ENCODE assay signal across 8 mouse cellular contexts in the genomic region with DNA sequence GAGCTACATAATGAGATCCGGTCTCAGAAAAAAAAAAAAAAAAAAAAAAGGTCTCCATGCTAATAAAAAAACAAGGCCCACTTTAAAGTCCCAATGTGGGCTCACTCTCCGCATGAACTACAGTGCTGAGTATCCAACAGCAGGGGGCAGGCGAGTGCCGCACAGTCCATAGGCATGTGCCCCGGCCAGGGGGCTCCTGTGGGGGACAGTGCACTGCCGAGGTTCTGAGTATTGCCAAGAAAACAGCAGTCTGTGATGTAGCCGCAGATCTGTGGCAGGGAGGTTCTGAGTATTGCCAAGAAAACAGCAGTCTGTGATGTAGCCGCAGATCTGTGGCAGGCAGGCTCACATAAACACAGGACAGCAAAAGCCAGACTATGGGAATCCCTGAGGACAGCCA. TPM values are rescaled to one million over a fixed set of nuclear protein-coding genes. Genes with fewer than 3 reads are reported as not detected.
DNase-seq lines count a peak whose midpoint lies in the region; ATAC-seq and TF ChIP-seq lines count a peak whose summit lies in the region.

No protein-coding gene starts in this region.

- peak; percentile 81 for TF ChIP-seq CTCF in bone marrow, adult 2 months (IDR thresholded peaks at IDR 0.05; ENCODE audit: control insufficient read depth, insufficient read depth, low read length)
- peak; percentile 85 for TF ChIP-seq CTCF in kidney, postnatal 0 days (IDR thresholded peaks at IDR 0.05; ENCODE audit: low read depth)

- peak; percentile 70 for DNase-seq in gastrocnemius, postnatal 10 days
- no peak for DNase-seq in gastrocnemius, adult 8-10 months (ENCODE audit: low spot score in 2 of 2)
- DNase-seq in B cell, adult 2 months: peak; percentile 76 to 78
- DNase-seq in kidney, postnatal 0 days (ENCODE audit: low spot score): peak; percentile 90
- peak; percentile 79 for DNase-seq in mesoderm, embryonic 11.5 days (ENCODE audit: low read depth, low spot score)

- H3K9ac ChIP-seq in forebrain, embryonic 12.5 days: no peak overlapping the region
- no peak overlapping the region for H3K9ac ChIP-seq in kidney, postnatal 0 days (ENCODE audit: low read depth, low read length)
- H3K9ac ChIP-seq in stomach, embryonic 15.5 days: no peak overlapping the region

- H3K9me3 ChIP-seq in forebrain, embryonic 12.5 days: no peaks in the 10 kb centered on the region
- no peaks in the 10 kb centered on the region for H3K9me3 ChIP-seq in kidney, postnatal 0 days (replicated peaks; ENCODE audit: low read length)
- no peaks in the 10 kb centered on the region for H3K9me3 ChIP-seq in stomach, embryonic 15.5 days

- no peak overlapping the region for H3K4me2 ChIP-seq in forebrain, embryonic 12.5 days
- H3K4me2 ChIP-seq in kidney, postnatal 0 days (ENCODE audit: low read length): no peak overlapping the region
- no peak overlapping the region for H3K4me2 ChIP-seq in stomach, embryonic 15.5 days

- H3K27ac ChIP-seq in bone marrow, adult 2 months (ENCODE audit: control insufficient read depth, insufficient read depth, low read depth, low read length, poor library complexity): no peak overlapping the region
- H3K27ac ChIP-seq in forebrain, embryonic 12.5 days: no peak overlapping the region
- peak overlapping the region; percentile 2; the same call in 1 of the 2 replicates for H3K27ac ChIP-seq in kidney, postnatal 0 days
- H3K27ac ChIP-seq in stomach, embryonic 15.5 days: peak overlapping the region; percentile 81; the same call in 1 of the 2 replicates

- WGBS in bone marrow, adult 2 months: 19% methylated on average over 8 of the region's 8 CpGs
- 21% methylated on average over 8 of the region's 8 CpGs for WGBS in forebrain, embryonic 12.5 days
- 8% methylated on average over 8 of the region's 8 CpGs for WGBS in kidney, postnatal 0 days
- WGBS in stomach, embryonic 15.5 days: 13% methylated on average over 8 of the region's 8 CpGs

- H3K36me3 ChIP-seq in forebrain, embryonic 12.5 days (replicated peaks): peaks cover 61% of the 10 kb centered on the region
- 0 out of 2 replicates have a peak, but pooled peaks cover 21% of the 10 kb centered on the region for H3K36me3 ChIP-seq in kidney, postnatal 0 days (ENCODE audit: insufficient read depth, low read length)
- H3K36me3 ChIP-seq in stomach, embryonic 15.5 days: peaks cover 4% of the 10 kb centered on the region; the same call in 1 of the 2 replicates

- peak; percentile 52; the same call in 1 of the 2 replicates for ATAC-seq in forebrain, embryonic 12.5 days (ENCODE audit: low FRiP score)
- peak; percentile 50; the same call in 1 of the 2 replicates for ATAC-seq in kidney, postnatal 0 days (replicated peaks; ENCODE audit: low FRiP score, low read depth)
- peak; percentile 76 for ATAC-seq in stomach, embryonic 15.5 days (ENCODE audit: insufficient read depth, low FRiP score, low read depth)

- H3K27me3 ChIP-seq in forebrain, embryonic 12.5 days: no peaks in the 10 kb centered on the region
- H3K27me3 ChIP-seq in kidney, postnatal 0 days (ENCODE audit: insufficient read depth, low read length): no peaks in the 10 kb centered on the region
- H3K27me3 ChIP-seq in stomach, embryonic 15.5 days (replicated peaks): no peaks in the 10 kb centered on the region

- H3K4me3 ChIP-seq in bone marrow, adult 2 months (replicated peaks; ENCODE audit: control insufficient read depth, low read depth, low read length): no peak overlapping the region
- H3K4me3 ChIP-seq in forebrain, embryonic 12.5 days (replicated peaks): no peak overlapping the region
- H3K4me3 ChIP-seq in kidney, postnatal 0 days (replicated peaks; ENCODE audit: low read depth, low read length): no peak overlapping the region
- no peak overlapping the region for H3K4me3 ChIP-seq in stomach, embryonic 15.5 days (replicated peaks)

- no peaks in the 10 kb centered on the region for H3K4me1 ChIP-seq in bone marrow, adult 2 months (ENCODE audit: control insufficient read depth, insufficient read depth, low read length)
- peaks cover 29% of the 10 kb centered on the region for H3K4me1 ChIP-seq in forebrain, embryonic 12.5 days
- H3K4me1 ChIP-seq in kidney, postnatal 0 days (replicated peaks; ENCODE audit: insufficient read depth, low read length): peaks cover 11% of the 10 kb centered on the region; the same call in 1 of the 2 replicates
- H3K4me1 ChIP-seq in stomach, embryonic 15.5 days: peaks cover 17% of the 10 kb centered on the region; the same call in 1 of the 2 replicates

- no peak for TF ChIP-seq POLR2A in bone marrow, adult 2 months (IDR thresholded peaks at IDR 0.05; ENCODE audit: borderline replicate concordance, control insufficient read depth, low read depth, low read length)

RNA-seq across cellular contexts. Expression of a gene that starts 15.5 kb away (rescaled TPM):
- 1 to 10 TPM; 3.8 to 9.3 TPM for total RNA-seq in gastrocnemius, postnatal 10 days (2021)
- total RNA-seq in gastrocnemius, adult 8-10 months (2022): 1 to 10 TPM; 1.2 to 2.2 (median 1.9) TPM
- 4.6 and 9.6 TPM in 2 replicates for polyA plus RNA-seq in bone marrow, adult 2 months (2011; ENCODE audit: insufficient read depth, insufficient read length, low replicate concordance, missing spikeins)
- 15.4 and 17.4 TPM in 2 replicates for polyA plus RNA-seq in forebrain, embryonic 12.5 days (2016; fragmentation: Nextera tagmentation; extraction: Ambion mirVana)
- 5.9 and 7.8 TPM in 2 replicates for polyA plus RNA-seq in kidney, postnatal 0 days (2015; fragmentation: Nextera tagmentation; extraction: Ambion mirVana)
- polyA plus RNA-seq in stomach, embryonic 15.5 days (2015; fragmentation: Nextera tagmentation; extraction: Ambion mirVana): 4.2 and 5.9 TPM in 2 replicates

RNA-seq across cellular contexts. Expression of a gene that starts 33.3 kb away (rescaled TPM):
- 10 to 100 TPM; 27.2 to 31.1 TPM for total RNA-seq in gastrocnemius, postnatal 10 days (2021)
- total RNA-seq in gastrocnemius, adult 8-10 months (2022): 10 to 100 TPM; 12.0 to 19.2 (median 13.8) TPM
- polyA plus RNA-seq in bone marrow, adult 2 months (2011; ENCODE audit: insufficient read depth, insufficient read length, low replicate concordance, missing spikeins): 69.2 and 91.5 TPM in 2 replicates
- polyA plus RNA-seq in forebrain, embryonic 12.5 days (2016; fragmentation: Nextera tagmentation; extraction: Ambion mirVana): 52.7 and 56.8 TPM in 2 replicates
- 87.6 and 93.1 TPM in 2 replicates for polyA plus RNA-seq in kidney, postnatal 0 days (2015; fragmentation: Nextera tagmentation; extraction: Ambion mirVana)
- 81.4 and 82.0 TPM in 2 replicates for polyA plus RNA-seq in stomach, embryonic 15.5 days (2015; fragmentation: Nextera tagmentation; extraction: Ambion mirVana)

RNA-seq across cellular contexts. Expression of a gene that starts 34.6 kb away (rescaled TPM):
- 10 to 100 TPM; 79.1 to 88.6 TPM for total RNA-seq in gastrocnemius, postnatal 10 days (2021)
- total RNA-seq in gastrocnemius, adult 8-10 months (2022): 1 to 10 TPM in 2 of 4 experiments, under 1 TPM in 2; 0.48 to 2.2 (median 1.3) TPM
- 1.9 and 4.0 TPM in 2 replicates for polyA plus RNA-seq in bone marrow, adult 2 months (2011; ENCODE audit: insufficient read depth, insufficient read length, low replicate concordance, missing spikeins)
- 250 and 275 TPM in 2 replicates for polyA plus RNA-seq in forebrain, embryonic 12.5 days (2016; fragmentation: Nextera tagmentation; extraction: Ambion mirVana)
- 330 and 339 TPM in 2 replicates for polyA plus RNA-seq in kidney, postnatal 0 days (2015; fragmentation: Nextera tagmentation; extraction: Ambion mirVana)
- polyA plus RNA-seq in stomach, embryonic 15.5 days (2015; fragmentation: Nextera tagmentation; extraction: Ambion mirVana): 418 and 436 TPM in 2 replicates

RNA-seq across cellular contexts. Expression of a gene that starts 43.3 kb away (rescaled TPM):
- total RNA-seq in gastrocnemius, postnatal 10 days (2021): not detected
- not detected for total RNA-seq in gastrocnemius, adult 8-10 months (2022)
- polyA plus RNA-seq in bone marrow, adult 2 months (2011; ENCODE audit: insufficient read depth, insufficient read length, low replicate concordance, missing spikeins): not detected in 2 replicates
- 0.26 TPM in 1 of 2 replicates, not detected in the other for polyA plus RNA-seq in forebrain, embryonic 12.5 days (2016; fragmentation: Nextera tagmentation; extraction: Ambion mirVana)
- polyA plus RNA-seq in kidney, postnatal 0 days (2015; fragmentation: Nextera tagmentation; extraction: Ambion mirVana): 0.54 and 0.55 TPM in 2 replicates
- 0.05 and 0.15 TPM in 2 replicates for polyA plus RNA-seq in stomach, embryonic 15.5 days (2015; fragmentation: Nextera tagmentation; extraction: Ambion mirVana)

RNA-seq across cellular contexts. Expression of a gene that starts 58.1 kb away (rescaled TPM):
- 10 to 100 TPM; 19.1 to 25.9 TPM for total RNA-seq in gastrocnemius, postnatal 10 days (2021)
- total RNA-seq in gastrocnemius, adult 8-10 months (2022): 10 to 100 TPM; 17.2 to 22.5 (median 18.4) TPM
- 28.4 and 46.7 TPM in 2 replicates for polyA plus RNA-seq in bone marrow, adult 2 months (2011; ENCODE audit: insufficient read depth, insufficient read length, low replicate concordance, missing spikeins)
- 75.5 and 82.3 TPM in 2 replicates for polyA plus RNA-seq in forebrain, embryonic 12.5 days (2016; fragmentation: Nextera tagmentation; extraction: Ambion mirVana)
- 30.6 and 31.9 TPM in 2 replicates for polyA plus RNA-seq in kidney, postnatal 0 days (2015; fragmentation: Nextera tagmentation; extraction: Ambion mirVana)
- polyA plus RNA-seq in stomach, embryonic 15.5 days (2015; fragmentation: Nextera tagmentation; extraction: Ambion mirVana): 42.7 and 45.9 TPM in 2 replicates

Comparison
In these comparisons a context has a peak if more than half of its experiments do, and no peak if none do; other contexts are left out.
1. DNase-seq: peak in gastrocnemius, postnatal 10 days (single experiment), B cell, adult 2 months (2 of 2), kidney, postnatal 0 days (single experiment) and mesoderm, embryonic 11.5 days (single experiment); none in gastrocnemius, adult 8-10 months (0 of 2).
2. H3K27ac ChIP-seq: peak in kidney, postnatal 0 days (single experiment) and stomach, embryonic 15.5 days (single experiment); none in bone marrow, adult 2 months (single experiment) and forebrain, embryonic 12.5 days (single experiment).
3. RNA of a gene that starts 34.6 kb away (polyA plus RNA-seq): 418 to 436 TPM in stomach, embryonic 15.5 days, 330 to 339 TPM in kidney, postnatal 0 days and 250 to 275 TPM in forebrain, embryonic 12.5 days; 1.9 to 4.0 TPM in bone marrow, adult 2 months; every median in the first group is over 10 times any median in the second.
4. Peak in every context shown above with its lines, with median percentiles within 50 percentile points of each other: ATAC-seq.